Mouse (Mus musculus): ENCODE data around the gene Kcnf1. TPM values are rescaled to one million over a fixed set of nuclear protein-coding genes. Genes with fewer than 3 reads are reported as not detected.

Kcnf1 gene
- polyA plus RNA-seq, 1 experiment from 2014 or later = 0.84 TPM

- H3K27me3 ChIP-seq (ENCODE audit: control insufficient read depth, insufficient read depth, low read length) = no peaks in the 10 kb centered on the region
- no peak for ATAC-seq (replicated peaks; ENCODE audit: low FRiP score)
- H3K4me3 ChIP-seq (ENCODE audit: low read depth, low read length) = no peak overlapping the region
- no peak overlapping the region for H3K9ac ChIP-seq (ENCODE audit: low read length)
- DNase-seq (ENCODE audit: low spot score) = no peak
- no peaks in the 10 kb centered on the region for H3K9me3 ChIP-seq (ENCODE audit: control insufficient read depth, low read length)
- no peak overlapping the region for H3K27ac ChIP-seq (ENCODE audit: low read depth, low read length)
- no peak overlapping the region for H3K4me2 ChIP-seq (ENCODE audit: low read depth, low read length, severe bottlenecking)
- no peaks in the 10 kb centered on the region for H3K36me3 ChIP-seq (ENCODE audit: control insufficient read depth, insufficient read depth, low read length)
- no peaks in the 10 kb centered on the region for H3K4me1 ChIP-seq (replicated peaks; ENCODE audit: control insufficient read depth, insufficient read depth, low read length)
- 94% methylated on average over 5 of the region's 5 CpGs for WGBS
These were observed 21.9 kb upstream of the Kcnf1 start for GRCm38 (mm10) chr12:17198621-17199020.

- no peak overlapping the region for H3K4me3 ChIP-seq (ENCODE audit: low read depth, low read length)
- no peaks in the 10 kb centered on the region for H3K27me3 ChIP-seq (ENCODE audit: control insufficient read depth, insufficient read depth, low read length)
- no peak overlapping the region for H3K4me2 ChIP-seq (ENCODE audit: low read depth, low read length, severe bottlenecking)
- ATAC-seq (replicated peaks; ENCODE audit: low FRiP score) (no peak), DNase-seq (ENCODE audit: low spot score) (no peak)
- no peaks in the 10 kb centered on the region for H3K9me3 ChIP-seq (ENCODE audit: control insufficient read depth, low read length)
- WGBS = 92% methylated on average over 6 of the region's 6 CpGs
- no peak overlapping the region for H3K9ac ChIP-seq (ENCODE audit: low read length)
- H3K27ac ChIP-seq (ENCODE audit: low read depth, low read length) = no peak overlapping the region
- no peaks in the 10 kb centered on the region for H3K4me1 ChIP-seq (replicated peaks; ENCODE audit: control insufficient read depth, insufficient read depth, low read length)
- no peaks in the 10 kb centered on the region for H3K36me3 ChIP-seq (ENCODE audit: control insufficient read depth, insufficient read depth, low read length)
These were observed 17.5 kb upstream of the Kcnf1 start for GRCm38 (mm10) chr12:17194140-17194539.

- no peaks in the 10 kb centered on the region for H3K27me3 ChIP-seq (ENCODE audit: control insufficient read depth, insufficient read depth, low read length)
- ATAC-seq (replicated peaks; ENCODE audit: low FRiP score) (no peak), DNase-seq (ENCODE audit: low spot score) (no peak)
- H3K36me3 ChIP-seq (ENCODE audit: control insufficient read depth, insufficient read depth, low read length) = no peaks in the 10 kb centered on the region
- H3K4me1 ChIP-seq (replicated peaks; ENCODE audit: control insufficient read depth, insufficient read depth, low read length) = no peaks in the 10 kb centered on the region
- H3K9me3 ChIP-seq (ENCODE audit: control insufficient read depth, low read length) = no peaks in the 10 kb centered on the region
- 97% methylated on average over 1 of the region's 1 CpGs for WGBS
- H3K9ac ChIP-seq (ENCODE audit: low read length) = no peak overlapping the region
- no peak overlapping the region for H3K4me2 ChIP-seq (ENCODE audit: low read depth, low read length, severe bottlenecking)
- no peak overlapping the region for H3K27ac ChIP-seq (ENCODE audit: low read depth, low read length)
- H3K4me3 ChIP-seq (ENCODE audit: low read depth, low read length) = no peak overlapping the region
These were observed 16.6 kb upstream of the Kcnf1 start for GRCm38 (mm10) chr12:17193311-17193710.

GRCm38 (mm10) chr12:17192887-17193286 lies 16.2 kb upstream of the Kcnf1 start:
- no peaks in the 10 kb centered on the region for H3K4me1 ChIP-seq (replicated peaks; ENCODE audit: control insufficient read depth, insufficient read depth, low read length)
- H3K4me2 ChIP-seq (ENCODE audit: low read depth, low read length, severe bottlenecking) = no peak overlapping the region
- H3K9ac ChIP-seq (ENCODE audit: low read length) = no peak overlapping the region
- 89% methylated on average over 2 of the region's 2 CpGs for WGBS
- H3K9me3 ChIP-seq (ENCODE audit: control insufficient read depth, low read length) = no peaks in the 10 kb centered on the region
- ATAC-seq (replicated peaks; ENCODE audit: low FRiP score) (no peak), DNase-seq (ENCODE audit: low spot score) (no peak)
- no peaks in the 10 kb centered on the region for H3K36me3 ChIP-seq (ENCODE audit: control insufficient read depth, insufficient read depth, low read length)
- H3K27ac ChIP-seq (ENCODE audit: low read depth, low read length) = no peak overlapping the region
- H3K4me3 ChIP-seq (ENCODE audit: low read depth, low read length) = no peak overlapping the region
- no peaks in the 10 kb centered on the region for H3K27me3 ChIP-seq (ENCODE audit: control insufficient read depth, insufficient read depth, low read length)

- H3K36me3 ChIP-seq (ENCODE audit: control insufficient read depth, insufficient read depth, low read length) = no peaks in the 10 kb centered on the region
- WGBS = 30% methylated on average over 7 of the region's 7 CpGs
- no peaks in the 10 kb centered on the region for H3K27me3 ChIP-seq (ENCODE audit: control insufficient read depth, insufficient read depth, low read length)
- H3K9ac ChIP-seq (ENCODE audit: low read length) = no peak overlapping the region
- no peak overlapping the region for H3K4me2 ChIP-seq (ENCODE audit: low read depth, low read length, severe bottlenecking)
- no peak overlapping the region for H3K4me3 ChIP-seq (ENCODE audit: low read depth, low read length)
- H3K27ac ChIP-seq (ENCODE audit: low read depth, low read length) = no peak overlapping the region
- no peaks in the 10 kb centered on the region for H3K9me3 ChIP-seq (ENCODE audit: control insufficient read depth, low read length)
- H3K4me1 ChIP-seq (replicated peaks; ENCODE audit: control insufficient read depth, insufficient read depth, low read length) = peaks cover 9% of the 10 kb centered on the region; the same call in 1 of the 2 replicates
- DNase-seq (ENCODE audit: low spot score) (no peak), ATAC-seq (replicated peaks; ENCODE audit: low FRiP score) (peak; percentile 87)
These were observed 7.7 kb upstream of the Kcnf1 start for GRCm38 (mm10) chr12:17184303-17184775.

- Histone ChIP-seq H3K4me1 (replicated peaks; ENCODE audit: control insufficient read depth, insufficient read depth, low read length) (peaks cover 9% of the 10 kb centered on the region; the same call in 1 of the 2 replicates), H3K4me3 (ENCODE audit: low read depth, low read length) (no peak overlapping the region), H3K9ac (ENCODE audit: low read length) (no peak overlapping the region), H3K27me3 (ENCODE audit: control insufficient read depth, insufficient read depth, low read length) (no peaks in the 10 kb centered on the region), H3K27ac (ENCODE audit: low read depth, low read length) (no peak overlapping the region), H3K9me3 (ENCODE audit: control insufficient read depth, low read length) (no peaks in the 10 kb centered on the region), H3K4me2 (ENCODE audit: low read depth, low read length, severe bottlenecking) (no peak overlapping the region), H3K36me3 (ENCODE audit: control insufficient read depth, insufficient read depth, low read length) (no peaks in the 10 kb centered on the region)
- ATAC-seq (replicated peaks; ENCODE audit: low FRiP score) (peak; percentile 64; the same call in 1 of the 2 replicates), DNase-seq (ENCODE audit: low spot score) (no peak)
- WGBS = 47% methylated on average over 10 of the region's 10 CpGs
These were observed 7.1 kb upstream of the Kcnf1 start for GRCm38 (mm10) chr12:17183788-17184187.

- no peaks in the 10 kb centered on the region for H3K9me3 ChIP-seq (ENCODE audit: control insufficient read depth, low read length)
- under 1% methylated on average over 54 of the region's 54 CpGs for WGBS
- H3K9ac ChIP-seq (ENCODE audit: low read length) = peak overlapping the region; percentile 65
- peaks cover 3% of the 10 kb centered on the region; the same call in 1 of the 2 replicates for H3K4me1 ChIP-seq (replicated peaks; ENCODE audit: control insufficient read depth, insufficient read depth, low read length)
- H3K36me3 ChIP-seq (ENCODE audit: control insufficient read depth, insufficient read depth, low read length) = no peaks in the 10 kb centered on the region
- ATAC-seq (replicated peaks; ENCODE audit: low FRiP score) = peak; percentile 82
- no peak overlapping the region for H3K27ac ChIP-seq (ENCODE audit: low read depth, low read length)
- peak; percentile 83 for DNase-seq (ENCODE audit: low spot score)
- H3K27me3 ChIP-seq (ENCODE audit: control insufficient read depth, insufficient read depth, low read length) = peaks cover 23% of the 10 kb centered on the region
- H3K4me3 ChIP-seq (ENCODE audit: low read depth, low read length) = peak overlapping the region; percentile 52
- H3K4me2 ChIP-seq (ENCODE audit: low read depth, low read length, severe bottlenecking) = peak overlapping the region; percentile 82
These were observed 489 bp downstream of the Kcnf1 start for GRCm38 (mm10) chr12:17176041-17176756.

- Histone ChIP-seq H3K4me2 (ENCODE audit: low read depth, low read length, severe bottlenecking) (peak overlapping the region; percentile 82), H3K4me3 (ENCODE audit: low read depth, low read length) (peak overlapping the region; percentile 52), H3K9me3 (ENCODE audit: control insufficient read depth, low read length) (no peaks in the 10 kb centered on the region), H3K4me1 (replicated peaks; ENCODE audit: control insufficient read depth, insufficient read depth, low read length) (peaks cover 3% of the 10 kb centered on the region; the same call in 1 of the 2 replicates), H3K36me3 (ENCODE audit: control insufficient read depth, insufficient read depth, low read length) (no peaks in the 10 kb centered on the region), H3K27ac (ENCODE audit: low read depth, low read length) (no peak overlapping the region), H3K27me3 (ENCODE audit: control insufficient read depth, insufficient read depth, low read length) (peaks cover 23% of the 10 kb centered on the region), H3K9ac (ENCODE audit: low read length) (peak overlapping the region; percentile 65)
- ATAC-seq (replicated peaks; ENCODE audit: low FRiP score) (no peak; the same call in 1 of the 2 replicates), DNase-seq (ENCODE audit: low spot score) (peak; percentile 56)
- 28% methylated on average over 25 of the region's 25 CpGs for WGBS
These were observed 1.1 kb downstream of the Kcnf1 start for GRCm38 (mm10) chr12:17175531-17175951.

Data from forebrain, embryonic 11.5 days (tissue).